Mouse (Mus musculus) embryonic fibroblast, embryonic 13.5 days (primary cell): ENCODE data around the gene Cyp27b1.

Source experiments
- CTCF ChIP-seq: IDR thresholded peaks from 2 replicates; pipeline ENCODE4 v1.5.1; 2011; ENCODE audit warnings: mild to moderate bottlenecking, control low read depth, low read length, moderate library complexity, borderline replicate concordance; ENCODE audit not compliant: insufficient read depth
- POLR2A ChIP-seq: IDR thresholded peaks from 2 replicates; pipeline ENCODE4 v1.6.1; 2011; ENCODE audit warnings: low read depth, mild to moderate bottlenecking, control low read depth, low read length, moderate library complexity

DNA sequence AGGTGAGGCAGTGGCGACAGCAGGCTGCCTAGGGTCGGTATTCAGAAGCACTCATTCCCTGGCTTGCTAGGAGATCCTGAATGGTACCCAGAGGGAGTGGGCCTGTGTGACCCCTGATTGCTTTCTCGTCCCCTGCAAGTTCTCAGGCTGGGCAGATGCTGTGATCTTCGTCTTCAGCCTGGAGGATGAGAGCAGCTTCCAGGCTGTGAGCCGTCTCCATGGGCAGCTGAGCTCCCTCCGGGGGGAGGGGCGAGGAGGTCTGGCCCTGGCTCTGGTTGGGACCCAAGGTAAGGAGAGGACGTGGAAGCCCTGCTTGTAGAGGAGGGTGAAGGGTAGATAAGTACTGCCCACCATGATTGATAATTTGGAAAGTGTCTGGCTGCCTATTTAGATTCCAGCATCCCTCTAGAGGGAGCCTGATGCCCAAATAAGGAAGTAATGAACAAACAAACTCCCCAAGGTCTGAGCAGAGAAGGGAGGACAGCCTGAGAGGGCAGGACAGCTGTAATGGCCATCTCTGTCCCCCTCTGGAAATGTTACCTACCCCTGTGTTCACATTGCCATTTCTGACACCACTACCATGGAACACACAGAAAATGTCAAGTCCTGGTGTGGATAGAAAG lies 35.4 kb downstream of the Cyp27b1 start:
- TF ChIP-seq CTCF (no peak), POLR2A (no peak)
